Mouse (Mus musculus): ENCODE measurements around the gene Kalrn. TPM values are rescaled to one million over a fixed set of nuclear protein-coding genes. Genes with fewer than 3 reads are reported as not detected.

The Kalrn gene
- polyA plus RNA-seq, 1 experiment, result 3.3 TPM

GRCm38 (mm10) chr16:33939133-33939531 is 634.2 kb downstream of the Kalrn start:
- no peak for TF ChIP-seq GATA1 (IDR thresholded peaks at IDR 0.05; ENCODE audit: low read length)

GRCm38 (mm10) chr16:33938311-33939132 is 634.8 kb downstream of the Kalrn start:
- no peak for TF ChIP-seq GATA1 (IDR thresholded peaks at IDR 0.05; ENCODE audit: low read length)

- no peak for TF ChIP-seq GATA1 (IDR thresholded peaks at IDR 0.05; ENCODE audit: low read length)
These were observed 635.8 kb downstream of the Kalrn start for GRCm38 (mm10) chr16:33937567-33937966.

GRCm38 (mm10) chr16:33936885-33937284 is 636.4 kb downstream of the Kalrn start:
- no peak for TF ChIP-seq GATA1 (IDR thresholded peaks at IDR 0.05; ENCODE audit: low read length)

GRCm38 (mm10) chr16:33935407-33935785 is 637.9 kb downstream of the Kalrn start:
- TF ChIP-seq GATA1 (IDR thresholded peaks at IDR 0.05; ENCODE audit: low read length), result no peak

- no peak for TF ChIP-seq GATA1 (IDR thresholded peaks at IDR 0.05; ENCODE audit: low read length)
These were observed 638.5 kb downstream of the Kalrn start for GRCm38 (mm10) chr16:33934701-33935406.

- no peak for TF ChIP-seq GATA1 (IDR thresholded peaks at IDR 0.05; ENCODE audit: low read length)
These were observed 639.9 kb downstream of the Kalrn start for GRCm38 (mm10) chr16:33933411-33933810.

GRCm38 (mm10) chr16:33932126-33932525 is 641.2 kb downstream of the Kalrn start:
- TF ChIP-seq GATA1 (IDR thresholded peaks at IDR 0.05; ENCODE audit: low read length), result no peak

GRCm38 (mm10) chr16:33931682-33932081 is 641.6 kb downstream of the Kalrn start:
- TF ChIP-seq GATA1 (IDR thresholded peaks at IDR 0.05; ENCODE audit: low read length), result no peak

- TF ChIP-seq GATA1 (IDR thresholded peaks at IDR 0.05; ENCODE audit: low read length), result no peak
These were observed 642.5 kb downstream of the Kalrn start for GRCm38 (mm10) chr16:33930785-33931184.

- TF ChIP-seq GATA1 (IDR thresholded peaks at IDR 0.05; ENCODE audit: low read length), result no peak
These were observed 644.4 kb downstream of the Kalrn start for GRCm38 (mm10) chr16:33928788-33929462.

GRCm38 (mm10) chr16:33927263-33927824 is 646.0 kb downstream of the Kalrn start:
- TF ChIP-seq GATA1 (IDR thresholded peaks at IDR 0.05; ENCODE audit: low read length), result no peak

GRCm38 (mm10) chr16:33923758-33924157 is 649.6 kb downstream of the Kalrn start:
- no peak for TF ChIP-seq GATA1 (IDR thresholded peaks at IDR 0.05; ENCODE audit: low read length)

- no peak for TF ChIP-seq GATA1 (IDR thresholded peaks at IDR 0.05; ENCODE audit: low read length)
These were observed 650.4 kb downstream of the Kalrn start for GRCm38 (mm10) chr16:33923001-33923316.

- no peak for TF ChIP-seq GATA1 (IDR thresholded peaks at IDR 0.05; ENCODE audit: low read length)
These were observed 651.0 kb downstream of the Kalrn start for GRCm38 (mm10) chr16:33922111-33923000.
